ENCODE assay signal across 9 mouse cellular contexts in the genomic region with DNA sequence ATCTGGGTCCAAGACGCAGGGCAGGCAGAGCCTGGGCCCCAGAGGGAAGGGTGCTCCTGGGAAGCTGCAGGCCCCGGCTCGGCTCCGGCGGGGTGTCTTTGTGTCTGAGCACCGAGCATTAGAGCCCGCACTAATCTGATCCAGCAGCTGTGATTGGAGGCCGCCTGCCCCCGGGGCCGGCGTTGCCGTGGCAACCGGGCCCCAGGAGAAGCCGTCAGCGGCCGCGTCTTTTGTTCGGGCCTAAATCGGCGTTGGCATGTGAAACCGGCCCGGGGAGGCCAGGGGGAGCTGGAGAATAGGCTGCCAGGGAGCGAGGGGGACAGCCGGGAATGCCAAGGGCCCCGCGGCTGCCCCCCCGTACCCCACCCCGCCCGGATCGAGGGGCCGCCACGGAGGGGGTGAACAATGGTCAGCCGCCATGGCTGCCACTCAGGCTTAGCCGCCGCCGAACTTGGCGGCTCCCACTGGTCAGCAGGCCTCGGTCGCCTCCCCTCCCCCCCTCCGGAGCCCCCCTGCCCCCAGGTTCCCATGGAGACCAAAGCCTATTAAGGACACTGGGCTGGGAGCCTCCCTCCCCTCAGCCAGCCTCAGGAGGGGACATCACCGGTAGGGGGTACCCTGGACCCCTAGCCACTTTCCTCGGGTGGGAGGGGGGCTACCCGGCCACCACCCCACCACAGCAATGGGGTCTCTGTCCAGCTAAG. TPM values are rescaled to one million over a fixed set of nuclear protein-coding genes. Genes with fewer than 3 reads are reported as not detected.
DNase-seq lines count a peak whose midpoint lies in the region; ATAC-seq lines count a peak whose summit lies in the region.
"Had no signal": no experiment of that assay in that cellular context is flagged by ENCODE, and none has a peak within 500 bp of the region (broad histone marks: within the 10 kb centered on the region; RNA-seq: fewer than 3 reads in every experiment).

No protein-coding gene starts in this region.

- ATAC-seq in frontal cortex, adult (ENCODE audit: low TSS enrichment), result peak; percentile 92
- ATAC-seq in hindbrain, embryonic 11.5 days (ENCODE audit: low FRiP score), result peak; percentile 89
- ATAC-seq in megakaryocyte-erythroid progenitor cell, adult 5-6 weeks (replicated peaks; ENCODE audit: low FRiP score, low TSS enrichment, poor library complexity, severe bottlenecking), result no peak

- peaks cover 5% of the 10 kb centered on the region for H3K36me3 ChIP-seq in hindbrain, embryonic 11.5 days (ENCODE audit: control insufficient read depth, insufficient read depth, low read length)

- H3K27me3 ChIP-seq in hindbrain, embryonic 11.5 days (ENCODE audit: control insufficient read depth, insufficient read depth, low read length), result no peaks in the 10 kb centered on the region

- DNase-seq in Muller cell, postnatal 12 days (ENCODE audit: inconsistent ontology term), result peak; percentile 99
- DNase-seq in cerebellum, adult 9-10 months, result peak; percentile 80
- DNase-seq in hindbrain, embryonic 11.5 days (ENCODE audit: low spot score), result peak; percentile 97
- DNase-seq in layer of hippocampus, postnatal 25 days (ENCODE audit: extremely low spot score in 1 of 2, low spot score in 1 of 2), result peak; percentile 71 to 81
- DNase-seq in lung, postnatal 10 days, result peak; percentile 60
- peak; percentile 92 for DNase-seq in right cerebral cortex, adult 18-20 months

- H3K9me3 ChIP-seq in hindbrain, embryonic 11.5 days (ENCODE audit: control insufficient read depth, low read length), result no peaks in the 10 kb centered on the region

- H3K27ac ChIP-seq in hindbrain, embryonic 11.5 days (ENCODE audit: low read depth, low read length), result peak overlapping the region; percentile 100

- WGBS in hindbrain, embryonic 11.5 days, result 0% methylated on average over 41 of the region's 43 CpGs

- peak overlapping the region; percentile 97 for H3K4me3 ChIP-seq in hindbrain, embryonic 11.5 days (ENCODE audit: low read depth, low read length)

- peak overlapping the region; percentile 99 for H3K9ac ChIP-seq in hindbrain, embryonic 11.5 days (ENCODE audit: low read depth, low read length)

- peaks cover 63% of the 10 kb centered on the region for H3K4me1 ChIP-seq in hindbrain, embryonic 11.5 days (replicated peaks; ENCODE audit: control insufficient read depth, insufficient read depth, low read length)

- peak overlapping the region; percentile 74 for H3K4me2 ChIP-seq in hindbrain, embryonic 11.5 days (replicated peaks; ENCODE audit: low read depth, low read length)

RNA-seq across cellular contexts. Expression of a gene that starts 7.2 kb away (rescaled TPM):
- polyA plus RNA-seq in hindbrain, embryonic 11.5 days (2014; fragmentation: Nextera tagmentation; extraction: Ambion mirVana), result 136 and 141 TPM in 2 replicates
- 10 to 100 TPM; 52.5 to 57.1 TPM for total RNA-seq in layer of hippocampus, postnatal 25 days (2021)
- not detected in 2 replicates for total RNA-seq in megakaryocyte-erythroid progenitor cell, adult 5-6 weeks (2014; fragmentation: Nextera tagmentation)
- not detected in 2 replicates for total RNA-seq in megakaryocyte-erythroid progenitor cell, adult 5-6 weeks (2017)
- total RNA-seq: neutrophil, adult 5-6 weeks had no signal

RNA-seq across cellular contexts. Expression of a gene that starts 29.5 kb away (rescaled TPM):
- polyA plus RNA-seq in hindbrain, embryonic 11.5 days (2014; fragmentation: Nextera tagmentation; extraction: Ambion mirVana), result 0.56 and 1.1 TPM in 2 replicates
- not detected for total RNA-seq in layer of hippocampus, postnatal 25 days (2021)
- not detected in 2 replicates for total RNA-seq in megakaryocyte-erythroid progenitor cell, adult 5-6 weeks (2014; fragmentation: Nextera tagmentation)
- not detected in 2 replicates for total RNA-seq in megakaryocyte-erythroid progenitor cell, adult 5-6 weeks (2017)
- total RNA-seq: neutrophil, adult 5-6 weeks had no signal

RNA-seq across cellular contexts. Expression of a gene that starts 48.0 kb away (rescaled TPM):
- 21.3 and 23.1 TPM in 2 replicates for polyA plus RNA-seq in hindbrain, embryonic 11.5 days (2014; fragmentation: Nextera tagmentation; extraction: Ambion mirVana)
- total RNA-seq in layer of hippocampus, postnatal 25 days (2021), result 10 to 100 TPM; 27.6 to 39.7 TPM
- total RNA-seq in megakaryocyte-erythroid progenitor cell, adult 5-6 weeks (2014; fragmentation: Nextera tagmentation), result 10.7 and 20.4 TPM in 2 replicates
- total RNA-seq in megakaryocyte-erythroid progenitor cell, adult 5-6 weeks (2017), result 3.4 and 7.2 TPM in 2 replicates

Comparison
In these comparisons a context has a peak if more than half of its experiments do, and no peak if none do; other contexts are left out.
1. RNA of a gene that starts 7.2 kb away (total RNA-seq): 52.5 to 57.1 TPM in layer of hippocampus, postnatal 25 days; not detected in megakaryocyte-erythroid progenitor cell, adult 5-6 weeks; every median in the first group is over 10 times any median in the second.
2. Peak in every context shown above with its lines, with median percentiles within 50 percentile points of each other: DNase-seq.